Mouse (Mus musculus): ENCODE results near the gene Glrb.

GRCm38 (mm10) chr3:80871472-80872171, 41.8 kb downstream of the Glrb start:
- TF ChIP-seq POLR2A (IDR thresholded peaks at IDR 0.05; ENCODE audit: extremely low read depth, insufficient read depth, low read length) (no peak), CTCF (IDR thresholded peaks at IDR 0.05; ENCODE audit: extremely low read depth, insufficient read depth, low read length) (no peak)
